Mouse (Mus musculus) MEL (cell line): Measurements from ENCODE around the gene Ccdc138.

Source experiments
- CTCF ChIP-seq, 3 experiments: IDR thresholded peaks in 2 of 3; conservative IDR thresholded peaks in 1 of 3; 2 replicates each; pipeline ENCODE4 v1.5.1; 2011 to 2012; ENCODE audit warnings: low read length in 3 of 3, low read depth in 2 of 3, mild to moderate bottlenecking in 2 of 3, improper control_type of control experiment in 1 of 3, inconsistent platforms in 1 of 3, mixed read lengths in 1 of 3, moderate library complexity in 1 of 3; ENCODE audit not compliant: control insufficient read depth in 1 of 3, insufficient read depth in 1 of 3, poor library complexity in 1 of 3, severe bottlenecking in 1 of 3
- EP300 ChIP-seq, 2 experiments: IDR thresholded peaks; 2 replicates each; pipeline ENCODE4 v1.6.1; 2011; ENCODE audit warnings: improper control_type of control experiment in 2 of 2, low read length in 2 of 2, low read depth in 1 of 2, mild to moderate bottlenecking in 1 of 2
- GATA1 ChIP-seq: IDR thresholded peaks from 2 replicates; pipeline ENCODE4 v1.6.1; 2011; ENCODE audit warnings: low read depth, low read length, improper control_type of control experiment
- MAX ChIP-seq: IDR thresholded peaks from 2 replicates; pipeline ENCODE4 v1.6.1; 2011; ENCODE audit warnings: low read length, improper control_type of control experiment
- MAZ ChIP-seq: IDR thresholded peaks from 2 replicates; pipeline ENCODE4 v1.6.1; 2012; ENCODE audit warnings: low read depth, mild to moderate bottlenecking, inconsistent platforms, low read length, improper control_type of control experiment
- MXI1 ChIP-seq: IDR thresholded peaks from 2 replicates; pipeline ENCODE4 v1.6.1; 2011; ENCODE audit warnings: mild to moderate bottlenecking, low read depth, low read length, improper control_type of control experiment
- MYC ChIP-seq: IDR thresholded peaks from 2 replicates; pipeline ENCODE4 v1.6.1; 2011; ENCODE audit warnings: low read depth, mild to moderate bottlenecking, low read length, improper control_type of control experiment, moderate library complexity
- POLR2A ChIP-seq, 2 experiments: IDR thresholded peaks; 2 replicates each; pipeline ENCODE4 v1.6.1; 2011 to 2012; ENCODE audit warnings: low read length in 2 of 2, mild to moderate bottlenecking in 2 of 2, control low read depth in 1 of 2, improper control_type of control experiment in 1 of 2, low read depth in 1 of 2, moderate library complexity in 1 of 2; ENCODE audit not compliant: control insufficient read depth in 1 of 2, insufficient read depth in 1 of 2, poor library complexity in 1 of 2
- POLR2AphosphoS2 ChIP-seq: IDR thresholded peaks from 2 replicates; pipeline ENCODE4 v1.6.1; 2011; ENCODE audit warnings: low read length, improper control_type of control experiment
- POLR2AphosphoS5 ChIP-seq: IDR thresholded peaks from 2 replicates; pipeline ENCODE4 v1.6.1; 2012; ENCODE audit warnings: low read depth, borderline replicate concordance, mild to moderate bottlenecking, inconsistent platforms, low read length, moderate library complexity, mixed read lengths
- SIN3A ChIP-seq: IDR thresholded peaks from 2 replicates; pipeline ENCODE4 v1.6.1; 2012; ENCODE audit warnings: low read length, improper control_type of control experiment, inconsistent platforms
- UBTF ChIP-seq: IDR thresholded peaks from 2 replicates; pipeline ENCODE4 v1.6.1; 2012; ENCODE audit warnings: low read depth, mild to moderate bottlenecking, inconsistent platforms, low read length, improper control_type of control experiment, moderate library complexity, borderline replicate concordance; ENCODE audit not compliant: insufficient read depth
- ZC3H11A ChIP-seq: IDR thresholded peaks from 2 replicates; pipeline ENCODE4 v1.6.1; 2012; ENCODE audit warnings: low read depth, mild to moderate bottlenecking, inconsistent platforms, low read length, improper control_type of control experiment
- ZKSCAN1 ChIP-seq: IDR thresholded peaks from 2 replicates; pipeline ENCODE4 v1.6.1; 2012; ENCODE audit warnings: low read depth, mild to moderate bottlenecking, inconsistent platforms, low read length, improper control_type of control experiment, moderate library complexity

DNA sequence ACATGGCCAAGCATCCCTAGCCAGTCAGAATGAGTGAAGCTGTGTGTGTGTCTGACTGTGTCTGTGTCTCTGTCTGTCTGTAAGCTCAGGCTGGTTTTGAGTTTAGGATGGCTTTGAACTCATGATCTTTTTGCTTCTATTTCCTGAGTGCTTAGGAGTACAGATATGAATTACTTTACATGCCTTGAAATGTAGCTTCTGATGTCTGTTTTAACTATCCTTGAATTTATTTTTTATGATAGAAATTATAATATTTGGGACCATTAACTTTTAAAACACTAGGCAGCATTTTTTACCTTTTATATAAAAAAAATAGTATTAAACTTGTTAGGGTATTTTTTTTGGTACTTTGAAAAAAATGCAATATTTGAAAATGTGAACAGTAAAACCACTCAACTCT is 46.2 kb upstream of the Ccdc138 start:
- TF ChIP-seq ZKSCAN1 (no peak), EP300 (IDR thresholded peaks at IDR 0.05; ENCODE audit: low read depth in 1 of 2, low read length in 2 of 2) (no peak), POLR2AphosphoS2 (no peak), CTCF (IDR thresholded peaks at IDR 0.05 in 2 of 3, conservative IDR thresholded peaks at IDR 0.05 in 1 of 3; ENCODE audit: control insufficient read depth in 1 of 3, insufficient read depth in 1 of 3, low read depth in 2 of 3, low read length in 3 of 3, poor library complexity in 1 of 3, severe bottlenecking in 1 of 3) (no peak), MXI1 (no peak), POLR2A (IDR thresholded peaks at IDR 0.05; ENCODE audit: control insufficient read depth in 1 of 2, insufficient read depth in 1 of 2, low read depth in 1 of 2, low read length in 2 of 2, poor library complexity in 1 of 2) (no peak), POLR2AphosphoS5 (no peak), UBTF (no peak), MAX (no peak), MYC (no peak), SIN3A (no peak), GATA1 (no peak), MAZ (no peak), ZC3H11A (no peak)
